Mouse (Mus musculus) brain, adult 2 months (tissue): Measurements from ENCODE around the gene Grap2.
"Not testable (repeated sequence)": the region's sequence is repeated elsewhere in the genome, so short reads cannot be mapped to it uniquely, and the experiment has no call there.

ENCODE experiments used
- DNase-seq: peaks from one replicate; pipeline ENCODE4 v3.0.0; 2011; ENCODE audit warnings: low read depth, low spot score

The Grap2 gene

DNA sequence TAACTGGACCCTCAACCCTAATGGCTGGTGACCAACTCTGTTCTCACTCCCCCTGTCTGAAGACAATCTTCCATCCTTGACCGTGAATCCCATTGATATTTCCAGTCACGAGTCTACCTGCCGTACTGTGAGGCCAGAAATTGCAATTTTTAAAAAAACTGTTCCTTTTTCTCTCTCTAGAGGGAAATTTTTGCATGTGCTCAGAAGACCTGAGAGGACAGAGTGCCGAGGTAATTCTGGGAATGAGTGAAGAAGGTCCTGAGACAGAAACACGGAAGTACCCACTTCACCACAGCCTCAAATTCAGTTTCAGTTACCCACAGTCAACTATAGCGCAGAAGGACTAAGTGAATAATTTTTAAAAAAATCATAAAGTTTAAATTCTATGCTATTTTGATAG lies 5.7 kb upstream of the Grap2 start:
- no peak for DNase-seq

DNA sequence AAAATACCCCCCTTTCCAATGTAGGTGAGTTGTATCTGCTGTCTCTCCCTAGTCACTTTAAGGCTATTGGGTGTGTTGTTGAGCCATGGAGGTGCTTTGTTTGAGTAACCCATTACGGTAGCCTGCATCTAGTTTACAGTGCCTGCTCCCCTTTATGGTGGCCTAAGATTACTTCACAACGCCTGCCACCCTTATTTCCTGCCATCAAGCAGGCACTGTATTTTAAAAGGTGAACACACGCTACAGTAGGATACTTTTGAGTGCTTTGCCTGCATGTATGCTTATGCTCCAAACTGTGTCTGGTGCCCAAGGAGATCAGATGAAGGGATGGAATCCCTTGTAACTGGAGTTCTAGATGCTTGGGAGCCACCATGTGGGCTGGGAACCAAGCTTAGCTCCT lies 5.3 kb upstream of the Grap2 start:
- DNase-seq: no peak

- no peak for DNase-seq
These were observed 4.7 kb upstream of the Grap2 start for GRCm38 (mm10) chr15:80567731-80568130.

DNA sequence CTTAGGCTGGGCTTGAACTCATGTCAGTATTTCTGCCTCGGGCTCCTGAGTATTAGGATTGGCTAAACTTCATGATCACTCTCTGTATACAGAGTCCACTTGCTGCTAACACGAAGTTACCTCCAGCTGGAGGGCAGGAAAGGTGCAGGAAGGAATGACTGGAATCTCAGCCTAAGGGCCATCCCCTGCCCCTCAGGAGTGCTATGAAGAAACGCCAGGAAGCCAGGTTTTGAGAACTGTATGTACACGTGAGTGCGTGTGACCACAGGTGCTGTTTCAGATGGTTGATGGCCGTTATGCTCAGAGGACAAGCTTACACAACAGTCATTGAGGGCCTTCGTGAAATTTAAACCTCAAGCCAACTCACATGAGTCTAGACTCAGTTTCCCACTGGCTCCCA lies 3.2 kb upstream of the Grap2 start:
- DNase-seq: no peak

- DNase-seq: no peak
These were observed 2.2 kb upstream of the Grap2 start for GRCm38 (mm10) chr15:80570226-80570625.

GRCm38 (mm10) chr15:80571611-80572010 lies 783 bp upstream of the Grap2 start:
- DNase-seq: no peak

DNA sequence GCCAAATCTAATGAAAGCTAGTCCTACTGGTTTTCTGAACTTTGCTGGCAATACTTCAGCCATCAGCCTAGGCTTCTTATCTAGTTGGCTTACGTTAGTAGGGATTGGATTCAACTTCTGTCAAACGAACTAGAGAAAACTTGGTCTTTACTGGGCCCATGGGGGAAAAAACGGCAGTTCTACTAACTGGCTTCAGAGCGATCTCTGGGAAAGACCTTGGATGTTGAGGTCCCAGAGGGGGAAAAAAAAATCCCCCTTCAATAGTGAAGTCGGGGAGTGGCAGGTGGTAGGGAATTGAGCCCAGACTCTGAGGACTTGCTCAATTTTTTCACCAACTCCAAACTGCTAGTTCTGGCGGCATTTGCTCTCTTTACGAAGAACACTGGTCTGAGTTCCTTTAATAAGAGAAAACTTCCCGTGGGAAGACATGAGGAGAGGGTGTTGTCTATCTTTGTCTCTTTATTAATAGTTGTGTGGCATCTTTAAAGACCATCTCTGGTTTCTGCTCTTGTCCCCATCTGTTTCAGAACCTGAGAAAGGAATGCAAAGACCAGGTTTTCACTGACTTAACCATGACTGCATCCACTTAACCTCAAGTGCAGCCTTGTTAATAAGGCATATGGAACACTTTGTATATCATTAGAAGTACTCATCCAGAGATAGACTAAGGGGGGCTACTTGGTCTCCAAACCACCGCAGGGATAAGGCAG lies 572 bp downstream of the Grap2 start:
- DNase-seq: no peak

DNA sequence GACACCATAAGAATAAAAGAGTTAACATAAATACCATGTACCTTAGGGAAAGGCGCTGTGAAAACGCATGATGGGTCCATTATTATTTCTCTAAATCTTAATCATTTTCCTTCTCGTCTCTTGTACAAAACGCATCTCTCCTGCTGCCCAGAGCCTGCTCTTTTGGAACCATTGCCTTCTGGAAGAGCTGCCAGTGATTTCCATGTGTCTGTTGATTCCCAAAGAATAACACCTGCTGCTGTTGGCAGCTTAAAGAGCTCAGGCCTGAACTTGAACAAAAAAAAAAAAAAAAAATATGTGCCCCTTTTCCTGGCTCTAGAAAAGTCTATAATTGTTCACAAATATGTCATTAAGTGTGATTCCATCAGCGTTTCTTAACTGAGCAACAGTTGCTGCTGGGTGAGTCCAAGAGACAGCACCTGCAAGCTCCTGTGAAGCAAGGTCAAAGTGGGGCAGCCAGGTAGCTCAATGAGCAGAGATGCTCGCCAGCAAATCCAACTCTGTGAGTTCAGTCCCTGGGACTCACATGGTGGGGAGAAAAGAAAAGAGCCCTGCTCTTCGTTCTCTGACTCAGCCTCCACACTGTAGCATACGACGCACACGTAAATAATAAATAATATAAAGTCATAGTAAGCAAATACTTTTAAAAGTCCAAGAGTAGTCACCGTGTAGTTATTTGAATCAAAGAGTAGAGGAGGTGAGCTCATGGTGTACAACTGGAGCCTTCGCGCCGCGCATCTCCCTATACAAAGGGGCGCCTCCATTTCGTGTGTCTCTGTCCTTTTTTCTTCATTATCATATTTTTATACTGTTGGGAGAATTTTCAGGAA lies 2.0 kb downstream of the Grap2 start:
- peak; percentile 87 for DNase-seq

DNA sequence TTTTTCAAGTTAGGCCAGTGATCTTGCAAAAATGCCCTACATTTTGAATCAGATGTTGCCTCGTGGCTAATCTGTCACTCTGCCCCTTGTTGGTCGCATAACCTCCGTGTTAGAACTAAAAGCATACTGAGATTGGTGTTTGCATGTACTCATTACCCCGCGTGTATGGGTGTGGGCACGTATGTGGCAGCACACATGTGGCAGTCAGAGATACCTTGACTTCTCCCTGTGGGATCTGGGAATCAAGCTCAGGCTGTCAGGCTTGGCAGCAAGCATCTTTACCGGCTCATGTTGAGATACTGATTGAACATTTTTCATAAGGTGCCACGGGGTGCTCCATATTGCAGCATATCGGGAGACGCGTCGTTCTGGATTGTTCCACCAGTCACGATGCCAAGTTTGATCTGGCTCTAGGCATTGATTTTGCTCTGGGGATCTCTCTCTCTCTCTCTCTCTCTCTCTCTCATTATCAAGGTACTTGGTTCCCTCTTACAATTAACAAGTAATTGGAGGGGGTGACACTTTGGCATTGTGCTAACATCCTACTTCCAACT lies 3.5 kb downstream of the Grap2 start:
- peak; percentile 17 for DNase-seq

DNA sequence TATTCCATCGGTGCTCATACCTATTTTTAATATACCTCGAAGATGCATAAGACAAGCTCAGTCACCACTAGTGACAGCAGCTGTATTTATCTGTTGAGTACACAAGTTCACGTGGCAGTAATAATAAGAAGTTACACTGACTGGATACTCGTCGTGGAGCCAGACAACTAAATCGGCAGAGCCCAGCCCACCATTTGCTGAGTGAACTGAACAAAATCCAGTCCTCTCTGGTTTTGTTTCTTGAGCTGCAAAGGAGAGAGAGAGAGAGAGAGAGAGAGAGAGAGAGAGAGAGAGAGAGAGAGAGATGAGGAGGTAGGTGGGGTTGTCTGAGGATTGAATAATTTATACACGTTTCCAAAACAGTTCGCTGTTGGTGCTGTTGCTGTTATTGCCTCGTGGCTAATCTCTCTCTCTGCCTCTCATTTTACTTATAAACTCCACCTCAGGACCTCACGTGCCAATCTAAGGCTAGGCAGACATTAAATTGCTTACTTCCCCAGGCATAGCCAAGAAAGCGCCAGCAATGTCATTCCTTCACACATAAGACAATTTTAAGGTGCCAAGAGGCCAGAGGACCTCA lies 4.1 kb downstream of the Grap2 start:
- DNase-seq: no peak

DNA sequence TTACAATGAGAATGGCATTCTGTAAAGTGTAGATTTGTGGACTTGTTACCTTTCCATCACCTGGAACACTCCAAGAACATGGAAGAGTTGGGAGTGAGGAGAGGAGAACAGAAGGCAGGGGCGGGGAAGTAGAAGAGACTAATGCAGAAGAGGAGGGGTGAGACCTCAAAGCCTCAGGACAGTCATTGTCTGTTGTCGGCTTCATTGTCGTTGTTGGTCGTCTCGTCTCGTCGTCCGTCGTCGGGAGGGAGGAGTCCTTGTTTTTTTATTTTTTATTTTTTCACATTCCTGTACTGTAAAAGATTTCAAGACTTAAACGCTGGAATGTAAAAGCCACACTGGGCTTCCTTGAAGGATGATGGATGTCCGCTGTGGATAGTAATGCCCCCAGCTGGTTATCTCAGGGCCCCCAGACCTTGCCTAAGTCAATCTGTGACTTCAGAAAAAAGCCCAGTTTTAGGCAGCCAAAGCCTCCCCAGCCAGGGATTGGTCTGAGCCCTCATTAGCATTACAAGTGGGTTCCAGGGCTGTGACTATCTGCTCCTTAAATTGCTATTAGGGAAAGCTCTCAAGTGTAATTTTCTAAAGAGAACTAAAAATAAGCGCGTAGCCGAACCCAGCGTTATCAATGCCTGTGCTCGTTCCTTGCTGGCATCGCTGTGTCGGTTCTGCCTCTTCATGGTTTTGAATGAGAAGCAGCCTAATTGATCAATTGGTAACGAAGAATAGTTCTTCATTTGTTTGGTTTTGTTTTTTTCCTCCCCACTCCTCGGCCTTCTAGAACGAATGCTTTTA lies 5.0 kb downstream of the Grap2 start:
- peak; percentile 24 for DNase-seq

GRCm38 (mm10) chr15:80579121-80579520 lies 6.7 kb downstream of the Grap2 start:
- no peak for DNase-seq

DNA sequence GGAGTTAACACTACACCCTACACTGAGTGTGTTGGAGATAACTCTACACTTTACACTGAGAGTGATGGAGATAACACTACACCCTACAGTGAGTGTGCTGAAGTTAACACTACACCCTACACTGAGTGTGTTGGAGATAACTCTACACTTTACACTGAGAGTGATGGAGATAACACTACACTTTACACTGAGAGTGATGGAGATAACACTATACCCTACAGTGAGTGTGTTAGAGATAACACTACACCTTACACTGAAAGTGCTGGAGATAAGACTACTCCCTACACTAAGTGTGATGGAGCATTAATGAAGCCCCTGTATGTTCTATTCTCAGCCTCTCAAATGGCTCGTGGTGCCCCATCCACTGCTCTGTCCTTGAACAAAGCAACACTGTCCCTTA lies 8.2 kb downstream of the Grap2 start:
- not testable (repeated sequence) for DNase-seq

DNA sequence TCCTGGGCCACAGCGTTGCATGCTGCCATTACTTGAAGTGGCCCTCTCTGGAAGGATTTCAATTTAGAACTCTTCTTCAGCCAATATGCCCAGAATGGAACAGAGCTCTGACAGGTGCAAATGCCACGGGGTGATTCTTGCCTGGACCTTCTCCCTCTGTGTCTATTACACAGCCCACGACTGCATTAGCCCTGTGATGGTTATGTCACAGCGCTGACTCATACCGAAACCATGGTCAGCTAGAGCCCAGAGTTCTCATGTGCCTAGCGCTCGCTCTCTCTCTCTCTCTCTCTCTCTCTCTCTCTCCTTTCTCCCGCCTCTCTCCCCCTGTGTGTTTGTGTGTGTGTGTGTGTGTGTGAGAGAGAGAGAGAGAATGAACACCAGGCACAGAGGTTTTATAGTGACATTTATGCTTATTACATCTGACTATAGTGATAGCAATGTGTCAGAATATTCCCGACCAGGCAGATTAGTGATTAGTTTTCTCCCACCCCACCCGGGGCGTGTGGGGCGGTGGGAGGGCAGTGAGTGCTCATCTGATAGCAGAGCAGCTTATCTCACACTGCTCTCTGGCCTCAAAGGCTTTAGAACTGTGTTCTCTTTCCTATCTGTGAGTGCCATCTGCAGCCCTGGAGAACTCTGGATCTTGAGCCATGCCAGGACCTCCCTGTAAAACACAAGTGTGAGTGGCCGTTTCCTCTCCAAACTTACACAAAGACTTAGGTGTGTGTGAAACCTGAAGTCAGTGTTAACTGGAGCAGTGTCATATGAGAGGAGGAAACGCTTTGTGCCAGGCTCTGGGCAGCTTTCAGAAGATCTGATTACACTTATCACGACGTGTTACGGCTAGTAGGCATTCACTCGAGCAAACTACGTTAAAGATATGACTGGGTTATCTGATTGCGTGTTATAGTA lies 10.4 kb downstream of the Grap2 start:
- peak; percentile 68 for DNase-seq

DNA sequence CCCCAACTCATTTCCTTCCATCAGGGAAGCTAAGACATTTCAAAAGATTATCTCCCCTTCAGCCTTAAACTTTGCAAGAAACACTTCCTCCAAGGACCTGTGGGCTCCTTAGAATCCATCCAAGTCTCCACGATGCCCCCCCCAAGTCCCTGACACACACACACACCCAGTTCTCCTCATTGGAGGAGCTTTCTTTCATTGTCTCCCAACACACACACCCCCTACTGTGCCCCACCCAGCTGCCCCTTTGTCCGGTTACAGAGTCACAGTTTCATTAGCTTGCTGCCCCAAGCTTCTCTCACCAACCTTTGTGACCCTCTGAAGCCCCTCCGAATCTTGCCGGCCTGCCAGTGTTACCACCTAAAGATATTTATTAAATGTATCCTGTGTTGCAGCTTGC lies 13.9 kb downstream of the Grap2 start:
- DNase-seq: no peak

- DNase-seq: no peak
These were observed 18.2 kb downstream of the Grap2 start for GRCm38 (mm10) chr15:80590641-80591040.

- DNase-seq: no peak
These were observed 20.3 kb downstream of the Grap2 start for GRCm38 (mm10) chr15:80592737-80593136.

DNA sequence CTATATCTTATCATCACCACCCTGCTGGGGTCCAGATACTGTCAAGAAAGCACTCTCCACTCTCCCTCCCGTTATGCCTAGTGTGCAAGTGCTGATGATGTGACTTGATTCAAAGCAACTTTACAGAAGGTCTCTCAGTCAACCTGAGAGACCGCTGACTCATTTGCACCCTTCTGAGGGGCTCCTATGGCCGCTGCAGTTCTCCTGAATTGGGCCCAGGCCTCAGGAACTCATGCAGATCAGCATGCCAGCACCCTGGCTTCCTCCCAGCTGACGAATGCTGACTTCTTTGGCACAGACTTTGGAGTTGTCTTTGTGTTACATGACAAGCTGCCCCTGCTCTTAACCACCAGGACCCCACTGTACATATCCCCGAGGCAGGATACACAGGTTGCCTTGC lies 21.5 kb downstream of the Grap2 start:
- DNase-seq: no peak

DNA sequence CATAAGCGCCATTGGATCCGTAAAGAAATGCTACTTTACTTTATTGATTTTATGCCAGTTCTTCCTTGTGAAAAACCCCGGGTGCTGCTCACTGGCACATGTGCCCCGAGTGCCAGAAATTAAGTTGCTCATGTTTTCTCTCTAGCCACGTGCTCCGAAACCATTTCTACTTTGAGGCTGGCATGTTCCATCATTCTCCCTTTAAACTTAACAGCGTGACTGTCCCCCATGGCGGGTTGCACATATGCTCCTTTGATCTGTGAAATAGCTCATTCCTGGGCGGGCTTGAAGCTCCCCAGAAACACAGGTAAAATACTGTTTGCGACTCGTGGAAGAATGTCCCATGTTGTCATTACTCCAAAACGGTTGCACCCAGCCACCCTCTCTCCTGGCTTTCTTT lies 26.4 kb downstream of the Grap2 start:
- no peak for DNase-seq

GRCm38 (mm10) chr15:80599213-80599750 lies 26.9 kb downstream of the Grap2 start:
- no peak for DNase-seq
